Mouse (Mus musculus) thymus, adult 2 months (tissue): ENCODE results near the gene Ost4. TPM values are rescaled to one million over a fixed set of nuclear protein-coding genes. Genes with fewer than 3 reads are reported as not detected.

ENCODE experiments used
- DNase-seq: peaks from one replicate; pipeline ENCODE4 v3.0.0; 2021
- H3K27ac ChIP-seq: fragments of 200-500 bp; 2 replicates; pipeline ENCODE4 v1.5.1; 2012; ENCODE audit warnings: low read length, control low read depth; ENCODE audit not compliant: control insufficient read depth, insufficient read depth
- H3K27me3 ChIP-seq: fragments of 200-500 bp; 2 replicates; pipeline ENCODE4 v1.6.1; 2012; ENCODE audit warnings: mild to moderate bottlenecking, low read length, moderate library complexity, mixed read lengths; ENCODE audit not compliant: control insufficient read depth, insufficient read depth
- H3K36me3 ChIP-seq: fragments of 200-500 bp; 2 replicates; pipeline ENCODE4 v1.6.1; 2012; ENCODE audit warnings: mild to moderate bottlenecking, low read length, moderate library complexity; ENCODE audit not compliant: control insufficient read depth, insufficient read depth
- H3K4me1 ChIP-seq: fragments of 200-500 bp; replicated peaks from 2 replicates; pipeline ENCODE4 v1.6.1; 2012; ENCODE audit warnings: low read length; ENCODE audit not compliant: control insufficient read depth, insufficient read depth
- H3K4me3 ChIP-seq: fragments of 200-500 bp; 2 replicates; pipeline ENCODE4 v1.5.1; 2012; ENCODE audit warnings: mild to moderate bottlenecking, low read length, control low read depth, moderate library complexity; ENCODE audit not compliant: control insufficient read depth, insufficient read depth
- CTCF ChIP-seq: fragments of 200-500 bp; IDR thresholded peaks from 2 replicates; pipeline ENCODE4 v1.5.1; 2012; ENCODE audit warnings: mild to moderate bottlenecking, control low read depth, low read length, moderate library complexity, borderline replicate concordance; ENCODE audit not compliant: control insufficient read depth, poor library complexity, insufficient read depth; ENCODE audit errors: extremely low read depth
- POLR2A ChIP-seq: fragments of 200-500 bp; IDR thresholded peaks from 2 replicates; pipeline ENCODE4 v1.6.1; 2012; ENCODE audit warnings: mild to moderate bottlenecking, low read length, control low read depth, moderate library complexity; ENCODE audit not compliant: control insufficient read depth, poor library complexity, insufficient read depth; ENCODE audit errors: extremely low read depth
- WGBS: fragments of 180-500 bp; shearing (Covaris S2); methylation state at CpG from one replicate; pipeline ENCODE4 v1.1.7; 2018; 5-methylcytosine and 5-hydroxymethylcytosine counted together
- polyA plus RNA-seq: library from polyadenylated mRNA; depleted of rRNA; stranded (reverse); fragments of >200 nt; gene quantifications from 2 replicates; pipeline ENCODE4 v1.2.3, GENCODE M21; 2012

Ost4 gene
- polyA plus RNA-seq, 1 experiment, result 239 TPM

- Histone ChIP-seq H3K27ac (no peak overlapping the region), H3K27me3 (peaks cover 5% of the 10 kb centered on the region; the same call in 1 of the 2 replicates), H3K4me3 (no peak overlapping the region), H3K4me1 (peaks cover 3% of the 10 kb centered on the region; the same call in 1 of the 2 replicates), H3K36me3 (no peaks in the 10 kb centered on the region)
- TF ChIP-seq CTCF (no peak), POLR2A (no peak)
- 92% methylated on average over 2 of the region's 2 CpGs for WGBS
- peak; percentile 50 for DNase-seq
These were observed 35.4 kb upstream of the Ost4 start for GRCm38 (mm10) chr5:30943004-30943403.

GRCm38 (mm10) chr5:30934725-30935461 lies 27.3 kb upstream of the Ost4 start:
- no peaks in the 10 kb centered on the region for H3K4me1 ChIP-seq
- no peak overlapping the region for H3K4me3 ChIP-seq
- TF ChIP-seq POLR2A, result no peak
- TF ChIP-seq CTCF, result no peak
- no peaks in the 10 kb centered on the region for H3K36me3 ChIP-seq
- no peaks in the 10 kb centered on the region for H3K27me3 ChIP-seq
- WGBS, result 89% methylated on average over 5 of the region's 5 CpGs
- no peak overlapping the region for H3K27ac ChIP-seq
- DNase-seq, result no peak

GRCm38 (mm10) chr5:30933705-30934104 lies 26.1 kb upstream of the Ost4 start:
- 86% methylated on average over 5 of the region's 5 CpGs for WGBS
- Histone ChIP-seq H3K36me3 (no peaks in the 10 kb centered on the region), H3K4me1 (no peaks in the 10 kb centered on the region), H3K27ac (no peak overlapping the region), H3K27me3 (no peaks in the 10 kb centered on the region), H3K4me3 (no peak overlapping the region)
- no peak for DNase-seq
- no peak for TF ChIP-seq CTCF
- no peak for TF ChIP-seq POLR2A

GRCm38 (mm10) chr5:30931378-30931777 lies 23.8 kb upstream of the Ost4 start:
- H3K27me3 ChIP-seq, result no peaks in the 10 kb centered on the region
- no peak overlapping the region for H3K4me3 ChIP-seq
- no peak for DNase-seq
- WGBS, result 81% methylated on average over 4 of the region's 4 CpGs
- H3K27ac ChIP-seq, result no peak overlapping the region
- H3K36me3 ChIP-seq, result no peaks in the 10 kb centered on the region
- TF ChIP-seq POLR2A (no peak), CTCF (no peak)
- H3K4me1 ChIP-seq, result no peaks in the 10 kb centered on the region

- H3K27ac ChIP-seq, result no peak overlapping the region
- no peaks in the 10 kb centered on the region for H3K4me1 ChIP-seq
- no peaks in the 10 kb centered on the region for H3K36me3 ChIP-seq
- no peak for DNase-seq
- no peak overlapping the region for H3K4me3 ChIP-seq
- TF ChIP-seq CTCF (no peak), POLR2A (no peak)
- no peaks in the 10 kb centered on the region for H3K27me3 ChIP-seq
- 79% methylated on average over 6 of the region's 6 CpGs for WGBS
These were observed 23.3 kb upstream of the Ost4 start for GRCm38 (mm10) chr5:30930846-30931245.

- no peak for TF ChIP-seq POLR2A
- no peak for TF ChIP-seq CTCF
- Histone ChIP-seq H3K4me1 (no peaks in the 10 kb centered on the region), H3K27ac (no peak overlapping the region), H3K36me3 (no peaks in the 10 kb centered on the region), H3K27me3 (no peaks in the 10 kb centered on the region), H3K4me3 (no peak overlapping the region)
- 75% methylated on average over 4 of the region's 4 CpGs for WGBS
- peak; percentile 64 for DNase-seq
These were observed 22.5 kb upstream of the Ost4 start for GRCm38 (mm10) chr5:30930121-30930520.
